Mouse (Mus musculus) cortical plate, adult 2 months (tissue): ENCODE measurements at regions not wholly inside any gene's neighbourhood (a gene's known extent, or its start where the extent isn't known, plus 50 kb on each side); places are given as distances from the start of the nearest gene placed in this dataset.

ENCODE experiments used
- CTCF ChIP-seq: fragments of 200-500 bp; IDR thresholded peaks from 2 replicates; pipeline ENCODE4 v1.5.1; 2011; ENCODE audit warnings: mild to moderate bottlenecking, control low read depth, low read length; ENCODE audit not compliant: insufficient read depth; ENCODE audit errors: extremely low read depth
- POLR2A ChIP-seq: fragments of 200-500 bp; IDR thresholded peaks from 2 replicates; pipeline ENCODE4 v1.6.1; 2011; ENCODE audit warnings: mild to moderate bottlenecking, low read length, control low read depth; ENCODE audit not compliant: insufficient read depth; ENCODE audit errors: extremely low read depth

DNA sequence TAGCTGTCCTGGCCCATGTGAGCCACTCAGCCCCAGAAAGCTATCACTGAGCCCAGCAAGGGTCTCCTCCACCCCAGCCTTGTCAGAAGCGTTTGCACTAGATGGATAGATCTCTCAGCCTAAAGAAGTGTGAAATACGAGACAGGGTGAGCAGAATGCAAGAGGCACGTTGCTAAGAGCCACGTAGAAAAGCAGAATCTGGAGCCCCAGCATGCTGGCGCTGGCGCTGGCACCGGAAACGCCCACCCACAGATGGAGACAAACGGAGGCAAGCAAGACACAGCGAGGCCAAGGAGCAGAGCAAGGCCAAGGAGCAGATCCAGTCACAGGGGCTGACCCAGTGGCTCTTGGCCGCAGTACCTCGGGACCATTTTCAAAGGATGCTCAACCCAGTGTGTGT, 100.9 kb upstream of the Zfp536 start:
- no peak for TF ChIP-seq CTCF
- TF ChIP-seq POLR2A = no peak
